8 mouse cellular contexts compared by ENCODE assay signal in the genomic region with DNA sequence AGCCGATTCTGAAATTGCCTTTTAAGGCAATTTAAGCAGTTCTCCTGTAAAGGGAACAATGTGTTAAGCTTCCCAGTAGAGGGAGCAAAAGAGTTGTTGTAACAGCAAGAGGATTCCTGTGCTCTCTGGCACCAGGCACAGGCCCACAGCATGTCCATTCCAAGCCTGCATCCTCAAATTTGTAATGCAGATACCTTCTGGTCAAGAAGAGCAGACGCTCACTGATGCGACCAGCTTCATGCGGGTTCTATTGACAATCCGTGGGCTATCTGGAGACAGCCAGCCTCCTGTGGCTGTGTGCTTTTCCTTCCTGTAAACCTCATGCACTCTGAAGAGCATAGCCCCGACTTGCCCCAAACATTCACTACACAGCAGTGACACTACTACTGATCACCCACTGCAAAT. TPM values are rescaled to one million over a fixed set of nuclear protein-coding genes. Genes with fewer than 3 reads are reported as not detected.
A peak's percentile ranks its signal among the peaks of the same experiment; 100 is the strongest.
DNase-seq lines count a peak whose midpoint lies in the region; ATAC-seq and TF ChIP-seq lines count a peak whose summit lies in the region.

No protein-coding gene starts in this region.

- H3K4me2 ChIP-seq in forebrain, embryonic 15.5 days (replicated peaks) = no peak overlapping the region
- no peak overlapping the region for H3K4me2 ChIP-seq in liver, postnatal 0 days (ENCODE audit: low read depth, low read length)
- H3K4me2 ChIP-seq in neural tube, embryonic 13.5 days = no peak overlapping the region

- H3K27me3 ChIP-seq in forebrain, embryonic 15.5 days = no peaks in the 10 kb centered on the region
- no peaks in the 10 kb centered on the region for H3K27me3 ChIP-seq in liver, postnatal 0 days (ENCODE audit: insufficient read depth, low read length)
- no peaks in the 10 kb centered on the region for H3K27me3 ChIP-seq in neural tube, embryonic 13.5 days

- no peak overlapping the region for H3K9ac ChIP-seq in forebrain, embryonic 15.5 days (replicated peaks)
- no peak overlapping the region for H3K9ac ChIP-seq in liver, postnatal 0 days (replicated peaks)
- H3K9ac ChIP-seq in neural tube, embryonic 13.5 days = no peak overlapping the region

- no peaks in the 10 kb centered on the region for H3K4me1 ChIP-seq in forebrain, embryonic 15.5 days
- H3K4me1 ChIP-seq in liver, postnatal 0 days (ENCODE audit: insufficient read depth) = peaks cover 2% of the 10 kb centered on the region; the same call in 1 of the 2 replicates
- H3K4me1 ChIP-seq in neural tube, embryonic 13.5 days (replicated peaks) = no peaks in the 10 kb centered on the region

- no peak for TF ChIP-seq EP300 in liver, postnatal 0 days (IDR thresholded peaks at IDR 0.05; ENCODE audit: low read depth)

- peak; percentile 80 for ATAC-seq in forebrain, embryonic 15.5 days (replicated peaks)
- ATAC-seq in liver, postnatal 0 days = peak; percentile 54; the same call in 1 of the 2 replicates
- ATAC-seq in neural tube, embryonic 13.5 days (ENCODE audit: low read depth) = peak; percentile 82

- no peak overlapping the region for H3K4me3 ChIP-seq in forebrain, embryonic 15.5 days
- H3K4me3 ChIP-seq in liver, postnatal 0 days (ENCODE audit: low read depth, low read length) = no peak overlapping the region
- no peak overlapping the region for H3K4me3 ChIP-seq in neural tube, embryonic 13.5 days

- TF ChIP-seq CTCF in liver, postnatal 0 days (IDR thresholded peaks at IDR 0.05; ENCODE audit: low read depth) = peak; percentile 78

- DNase-seq in thymus, postnatal 4 days = peak; percentile 25
- no peak for DNase-seq in thymus, postnatal 25 days
- DNase-seq in adrenal gland, postnatal 25 days = peak; percentile 22
- peak; percentile 36 for DNase-seq in kidney, postnatal 10 days
- DNase-seq in liver, postnatal 0 days = no peak
- no peak for DNase-seq in urinary bladder, postnatal 36 days (ENCODE audit: low spot score in 2 of 2)

- WGBS in forebrain, embryonic 15.5 days = 32% methylated on average over 6 of the region's 6 CpGs
- WGBS in liver, postnatal 0 days (ENCODE audit: insufficient replicate concordance) = 11% methylated on average over 6 of the region's 6 CpGs
- 32% methylated on average over 6 of the region's 6 CpGs for WGBS in neural tube, embryonic 13.5 days

- H3K36me3 ChIP-seq in forebrain, embryonic 15.5 days = no peaks in the 10 kb centered on the region
- H3K36me3 ChIP-seq in liver, postnatal 0 days (replicated peaks; ENCODE audit: insufficient read depth, low read length) = no peaks in the 10 kb centered on the region
- no peaks in the 10 kb centered on the region for H3K36me3 ChIP-seq in neural tube, embryonic 13.5 days

- no peak overlapping the region for H3K27ac ChIP-seq in forebrain, embryonic 15.5 days (replicated peaks)
- H3K27ac ChIP-seq in liver, postnatal 0 days (ENCODE audit: low read depth) = no peak overlapping the region
- H3K27ac ChIP-seq in neural tube, embryonic 13.5 days (replicated peaks) = no peak overlapping the region

- no peaks in the 10 kb centered on the region for H3K9me3 ChIP-seq in forebrain, embryonic 15.5 days
- H3K9me3 ChIP-seq in liver, postnatal 0 days (ENCODE audit: low read length) = no peaks in the 10 kb centered on the region
- no peaks in the 10 kb centered on the region for H3K9me3 ChIP-seq in neural tube, embryonic 13.5 days

RNA-seq across cellular contexts. Expression of gene Ms4a6d, which starts 6.9 kb away (rescaled TPM):
- 2.2 and 2.3 TPM in 2 replicates for total RNA-seq in adrenal gland, postnatal 25 days (2021)
- polyA plus RNA-seq in forebrain, embryonic 15.5 days (2015; fragmentation: Nextera tagmentation; extraction: Ambion mirVana) = 1.9 and 2.0 TPM in 2 replicates
- polyA plus RNA-seq in liver, postnatal 0 days (2015; fragmentation: Nextera tagmentation; extraction: Ambion mirVana) = 8.8 and 9.0 TPM in 2 replicates
- 1.8 and 2.2 TPM in 2 replicates for polyA plus RNA-seq in neural tube, embryonic 13.5 days (2015; fragmentation: Nextera tagmentation; extraction: Ambion mirVana)

RNA-seq across cellular contexts. Expression of gene Ms4a2, which starts 12.0 kb away (rescaled TPM):
- not detected in 2 replicates for total RNA-seq in adrenal gland, postnatal 25 days (2021)
- not detected in 2 replicates for polyA plus RNA-seq in forebrain, embryonic 15.5 days (2015; fragmentation: Nextera tagmentation; extraction: Ambion mirVana)
- 0.86 and 0.90 TPM in 2 replicates for polyA plus RNA-seq in liver, postnatal 0 days (2015; fragmentation: Nextera tagmentation; extraction: Ambion mirVana)
- 0.18 and 0.40 TPM in 2 replicates for polyA plus RNA-seq in neural tube, embryonic 13.5 days (2015; fragmentation: Nextera tagmentation; extraction: Ambion mirVana)

RNA-seq across cellular contexts. Expression of gene Ms4a3, which starts 29.1 kb away (rescaled TPM):
- not detected in 2 replicates for total RNA-seq in adrenal gland, postnatal 25 days (2021)
- polyA plus RNA-seq in forebrain, embryonic 15.5 days (2015; fragmentation: Nextera tagmentation; extraction: Ambion mirVana) = not detected in 2 replicates
- polyA plus RNA-seq in liver, postnatal 0 days (2015; fragmentation: Nextera tagmentation; extraction: Ambion mirVana) = 37.6 and 38.0 TPM in 2 replicates
- polyA plus RNA-seq in neural tube, embryonic 13.5 days (2015; fragmentation: Nextera tagmentation; extraction: Ambion mirVana) = 0.18 TPM in 1 of 2 replicates, not detected in the other

RNA-seq across cellular contexts. Expression of gene Oosp2, which starts 48.8 kb away (rescaled TPM):
- 0.67 TPM in 1 of 2 replicates, not detected in the other for total RNA-seq in adrenal gland, postnatal 25 days (2021)
- polyA plus RNA-seq in forebrain, embryonic 15.5 days (2015; fragmentation: Nextera tagmentation; extraction: Ambion mirVana) = not detected in 2 replicates
- 0.19 TPM in 1 of 2 replicates, not detected in the other for polyA plus RNA-seq in liver, postnatal 0 days (2015; fragmentation: Nextera tagmentation; extraction: Ambion mirVana)
- polyA plus RNA-seq in neural tube, embryonic 13.5 days (2015; fragmentation: Nextera tagmentation; extraction: Ambion mirVana) = not detected in 2 replicates

Comparison
In these comparisons a context has a peak if more than half of its experiments do, and no peak if none do; other contexts are left out.
1. DNase-seq: peak in thymus, postnatal 4 days (single experiment), adrenal gland, postnatal 25 days (single experiment) and kidney, postnatal 10 days (single experiment); none in thymus, postnatal 25 days (single experiment), liver, postnatal 0 days (single experiment) and urinary bladder, postnatal 36 days (0 of 2).
2. RNA of gene Ms4a3, which starts 29.1 kb away (polyA plus RNA-seq): 37.6 to 38.0 TPM in liver, postnatal 0 days; 0.18 TPM in neural tube, embryonic 13.5 days and not detected in forebrain, embryonic 15.5 days; every median in the first group is over 10 times any median in the second.
3. Peak in every context shown above with its lines, with median percentiles within 50 percentile points of each other: ATAC-seq.